Mouse (Mus musculus) small intestine, adult 2 months (tissue): ENCODE data around the gene Nup133. TPM values are rescaled to one million over a fixed set of nuclear protein-coding genes. Genes with fewer than 3 reads are reported as not detected.

Experiments used
- H3K27ac ChIP-seq: fragments of 200-500 bp; 2 replicates; pipeline ENCODE4 v1.5.1; 2012; ENCODE audit warnings: low read depth, low read length, control low read depth, inconsistent platforms; ENCODE audit not compliant: insufficient read depth
- H3K27me3 ChIP-seq: fragments of 200-500 bp; 2 replicates; pipeline ENCODE4 v1.6.1; 2012; ENCODE audit warnings: mild to moderate bottlenecking, moderate library complexity, low read length, inconsistent platforms; ENCODE audit not compliant: control insufficient read depth, insufficient read depth
- H3K36me3 ChIP-seq: fragments of 200-500 bp; 2 replicates; pipeline ENCODE4 v1.6.1; 2012; ENCODE audit warnings: mild to moderate bottlenecking, low read length, control low read depth, inconsistent platforms; ENCODE audit not compliant: control insufficient read depth, insufficient read depth
- H3K4me1 ChIP-seq: fragments of 200-500 bp; 2 replicates; pipeline ENCODE4 v1.6.1; 2012; ENCODE audit warnings: low read length, inconsistent platforms, mixed read lengths; ENCODE audit not compliant: control insufficient read depth, insufficient read depth, insufficient read length
- H3K4me3 ChIP-seq: fragments of 200-500 bp; 2 replicates; pipeline ENCODE4 v1.5.1; 2012; ENCODE audit warnings: low read depth, mild to moderate bottlenecking, control low read depth, inconsistent platforms, low read length, moderate library complexity
- CTCF ChIP-seq: fragments of 200-500 bp; IDR thresholded peaks from 2 replicates; pipeline ENCODE4 v1.5.1; 2012; ENCODE audit warnings: low read depth, mild to moderate bottlenecking, control low read depth, inconsistent platforms, low read length, moderate library complexity, mixed read lengths; ENCODE audit not compliant: insufficient replicate concordance, insufficient read length; ENCODE audit errors: extremely low read depth
- POLR2A ChIP-seq: fragments of 200-500 bp; IDR thresholded peaks from 2 replicates; pipeline ENCODE4 v1.6.1; 2012; ENCODE audit warnings: low read depth, mild to moderate bottlenecking, control low read depth, inconsistent platforms, low read length, moderate library complexity
- WGBS: fragments of 180-500 bp; shearing (Covaris S2); methylation state at CpG from one replicate; pipeline ENCODE4 v1.1.7; 2018; 5-methylcytosine and 5-hydroxymethylcytosine counted together
- polyA plus RNA-seq: library from polyadenylated mRNA; depleted of rRNA; stranded (reverse); fragments of >200 nt; gene quantifications from 2 replicates; pipeline ENCODE4 v1.2.3, GENCODE M21; 2012

Nup133 gene
- polyA plus RNA-seq, 1 experiment = 4.3 TPM

GRCm38 (mm10) chr8:123858941-123859647 is 90.0 kb downstream of the Nup133 start:
- Histone ChIP-seq H3K27me3 (0 out of 2 replicates have a peak, but pooled peaks cover 4% of the 10 kb centered on the region), H3K4me1 (no peaks in the 10 kb centered on the region; the same call in 1 of the 2 replicates), H3K4me3 (peak overlapping the region; percentile 72), H3K36me3 (no peaks in the 10 kb centered on the region), H3K27ac (no peak overlapping the region)
- peak; percentile 34; the same call in 1 of the 2 replicates for TF ChIP-seq POLR2A
- no peak for TF ChIP-seq CTCF
- WGBS = under 1% methylated on average over 74 of the region's 79 CpGs

DNA sequence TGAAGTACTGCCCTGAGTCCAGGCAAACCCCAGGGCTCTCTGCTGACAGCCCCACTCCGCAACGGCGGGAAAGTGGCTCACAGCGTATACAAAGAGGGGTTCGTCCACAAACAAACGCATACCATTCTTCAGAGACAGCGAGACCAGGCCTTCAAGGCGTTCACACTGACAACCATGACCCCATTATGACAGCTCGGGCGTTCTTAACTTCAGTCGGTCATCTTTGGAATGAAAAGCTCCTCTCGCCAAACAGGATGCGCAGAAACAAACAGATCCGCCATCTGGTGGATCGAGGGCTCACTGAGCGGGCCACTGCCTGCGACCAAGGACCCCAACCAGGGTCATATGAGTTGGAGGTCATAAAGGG is 90.5 kb downstream of the Nup133 start:
- no peak overlapping the region for H3K27ac ChIP-seq
- WGBS = under 1% methylated on average over 17 of the region's 17 CpGs

GRCm38 (mm10) chr8:123857361-123857760 is 91.7 kb downstream of the Nup133 start:
- Histone ChIP-seq H3K4me3 (no peak overlapping the region), H3K27ac (no peak overlapping the region), H3K4me1 (no peaks in the 10 kb centered on the region; the same call in 1 of the 2 replicates), H3K36me3 (no peaks in the 10 kb centered on the region), H3K27me3 (no peaks in the 10 kb centered on the region)
- 86% methylated on average over 3 of the region's 3 CpGs for WGBS
- TF ChIP-seq POLR2A (no peak), CTCF (no peak)

More for the DNA sequence above, 90.5 kb downstream of the Nup133 start:
- no peaks in the 10 kb centered on the region for H3K36me3 ChIP-seq
- peak overlapping the region; percentile 72 for H3K4me3 ChIP-seq
- TF ChIP-seq CTCF (no peak), POLR2A (no peak)
- H3K27me3 ChIP-seq = 0 out of 2 replicates have a peak, but pooled peaks cover 1% of the 10 kb centered on the region
- H3K4me1 ChIP-seq = no peaks in the 10 kb centered on the region; the same call in 1 of the 2 replicates

GRCm38 (mm10) chr8:123854733-123855475 is 94.2 kb downstream of the Nup133 start:
- no peaks in the 10 kb centered on the region; the same call in 1 of the 2 replicates for H3K4me1 ChIP-seq
- no peaks in the 10 kb centered on the region for H3K36me3 ChIP-seq
- 86% methylated on average over 9 of the region's 9 CpGs for WGBS
- H3K27me3 ChIP-seq = no peaks in the 10 kb centered on the region
- TF ChIP-seq POLR2A (no peak), CTCF (no peak)
- no peak overlapping the region for H3K27ac ChIP-seq
- H3K4me3 ChIP-seq = no peak overlapping the region

DNA sequence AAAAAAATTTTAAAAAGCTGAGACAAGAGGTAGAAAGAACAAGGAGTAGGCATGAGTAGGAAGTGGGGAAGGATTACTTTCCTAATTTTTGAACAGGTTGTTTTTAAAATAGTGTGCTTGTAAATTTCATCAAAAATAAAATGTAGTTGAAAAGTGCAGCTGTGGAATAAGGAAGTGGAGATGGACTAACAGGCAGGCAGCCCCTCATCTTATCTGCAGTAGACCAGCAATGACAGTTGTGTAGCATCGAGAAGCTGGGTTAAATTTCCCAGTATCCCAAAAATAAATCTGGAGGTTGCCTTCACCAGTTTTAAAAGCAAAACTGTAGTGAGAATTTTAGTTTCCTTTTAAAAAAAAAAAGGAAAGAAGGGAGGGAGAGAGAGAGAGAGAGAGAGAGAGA is 94.8 kb downstream of the Nup133 start:
- no peak for TF ChIP-seq POLR2A
- TF ChIP-seq CTCF = no peak
- Histone ChIP-seq H3K27me3 (no peaks in the 10 kb centered on the region), H3K4me1 (no peaks in the 10 kb centered on the region), H3K36me3 (no peaks in the 10 kb centered on the region), H3K4me3 (no peak overlapping the region), H3K27ac (no peak overlapping the region)
- WGBS = 88% methylated on average over 1 of the region's 1 CpGs

DNA sequence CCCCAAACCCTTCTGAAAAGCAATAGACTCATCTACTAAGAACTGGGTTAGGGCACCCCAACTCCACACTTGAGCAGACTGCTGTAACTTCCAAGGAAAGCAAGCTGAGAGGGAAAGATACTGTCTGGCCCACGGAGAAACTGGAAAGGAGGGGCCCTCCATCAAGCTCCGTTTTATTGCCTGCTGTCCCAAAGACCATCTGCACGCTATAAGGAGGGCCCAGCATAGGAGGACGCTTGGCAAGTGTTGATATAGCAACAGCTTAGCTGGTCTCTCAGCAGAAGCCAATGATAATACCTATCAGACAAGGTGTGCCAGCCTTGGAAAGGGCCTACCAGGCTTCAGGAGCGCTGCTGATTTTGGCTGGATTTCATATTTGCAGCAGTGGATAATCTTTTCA is 97.5 kb downstream of the Nup133 start:
- Histone ChIP-seq H3K27ac (no peak overlapping the region), H3K4me1 (peaks cover 4% of the 10 kb centered on the region; the same call in 1 of the 2 replicates), H3K36me3 (no peaks in the 10 kb centered on the region), H3K27me3 (no peaks in the 10 kb centered on the region), H3K4me3 (no peak overlapping the region)
- WGBS = 44% methylated on average over 5 of the region's 5 CpGs
- TF ChIP-seq POLR2A (no peak), CTCF (no peak)

GRCm38 (mm10) chr8:123849352-123849751 is 99.7 kb downstream of the Nup133 start:
- H3K36me3 ChIP-seq = no peaks in the 10 kb centered on the region
- WGBS = 85% methylated on average over 4 of the region's 4 CpGs
- no peak overlapping the region for H3K4me3 ChIP-seq
- H3K4me1 ChIP-seq = peaks cover 11% of the 10 kb centered on the region; the same call in 1 of the 2 replicates
- H3K27ac ChIP-seq = no peak overlapping the region
- no peak for TF ChIP-seq POLR2A
- no peak for TF ChIP-seq CTCF
- H3K27me3 ChIP-seq = no peaks in the 10 kb centered on the region
